Mouse (Mus musculus) MEL (cell line): ENCODE results near the gene Pnmal1. TPM values are rescaled to one million over a fixed set of nuclear protein-coding genes. Genes with fewer than 3 reads are reported as not detected.

ENCODE experiments used
- DNase-seq: peaks from one replicate; pipeline ENCODE4 v3.0.0; 2011; ENCODE audit warnings: low read depth, low spot score
- H3K27ac ChIP-seq: 2 replicates; pipeline ENCODE4 v1.5.1; 2012; ENCODE audit warnings: low read depth, mild to moderate bottlenecking, control low read depth, low read length, moderate library complexity; ENCODE audit not compliant: control insufficient read depth
- H3K27me3 ChIP-seq, 2 experiments: fragments of 150-350 bp in 1 of 2; sonication (generic) in 1 of 2; 2 replicates each; pipeline ENCODE4 v1.6.1; 2012; ENCODE audit warnings: low read length in 2 of 2, mild to moderate bottlenecking in 2 of 2, improper control_type of control experiment in 1 of 2, moderate library complexity in 1 of 2; ENCODE audit not compliant: insufficient read depth in 2 of 2, control insufficient read depth in 1 of 2
- H3K36me3 ChIP-seq, 2 experiments: 2 replicates each; pipeline ENCODE4 v1.6.1; 2012 to 2014; ENCODE audit warnings: low read length in 2 of 2, improper control_type of control experiment in 1 of 2, inconsistent platforms in 1 of 2, mild to moderate bottlenecking in 1 of 2; ENCODE audit not compliant: insufficient read depth in 2 of 2, control insufficient read depth in 1 of 2
- H3K4me1 ChIP-seq, 2 experiments: fragments of 150-350 bp in 1 of 2; sonication (generic) in 1 of 2; 2 replicates each; pipeline ENCODE4 v1.6.1; 2012; ENCODE audit warnings: low read length in 2 of 2, improper control_type of control experiment in 1 of 2, mild to moderate bottlenecking in 1 of 2; ENCODE audit not compliant: insufficient read depth in 2 of 2, control insufficient read depth in 1 of 2
- H3K4me3 ChIP-seq, 2 experiments: fragments of 150-350 bp in 1 of 2; sonication (generic) in 1 of 2; 2 replicates each; pipeline ENCODE4 v1.5.1; 2012; ENCODE audit warnings: low read depth in 2 of 2, low read length in 2 of 2, mild to moderate bottlenecking in 2 of 2, moderate library complexity in 2 of 2, control low read depth in 1 of 2, improper control_type of control experiment in 1 of 2; ENCODE audit not compliant: control insufficient read depth in 1 of 2, insufficient read depth in 1 of 2
- H3K79me2 ChIP-seq: 2 replicates; pipeline ENCODE4 v1.6.1; 2012; ENCODE audit warnings: mild to moderate bottlenecking, low read length, moderate library complexity; ENCODE audit not compliant: control insufficient read depth, poor library complexity, insufficient read depth
- H3K9ac ChIP-seq: 2 replicates; pipeline ENCODE4 v1.6.1; 2012; ENCODE audit warnings: low read depth, mild to moderate bottlenecking, control low read depth, low read length, moderate library complexity; ENCODE audit not compliant: control insufficient read depth, poor library complexity, severe bottlenecking
- H3K9me3 ChIP-seq: fragments of 150-350 bp; sonication (generic); replicated peaks from 2 replicates; pipeline ENCODE4 v1.6.1; 2012; ENCODE audit warnings: mild to moderate bottlenecking, low read length, improper control_type of control experiment, moderate library complexity; ENCODE audit not compliant: insufficient read depth
- CHD1 ChIP-seq: IDR thresholded peaks from 2 replicates; pipeline ENCODE4 v1.6.1; 2012; ENCODE audit warnings: low read depth, mild to moderate bottlenecking, inconsistent platforms, low read length, improper control_type of control experiment
- CHD2 ChIP-seq: IDR thresholded peaks from 2 replicates; pipeline ENCODE4 v1.6.1; 2011; ENCODE audit warnings: low read length, improper control_type of control experiment
- EP300 ChIP-seq, 2 experiments: IDR thresholded peaks; 2 replicates each; pipeline ENCODE4 v1.6.1; 2011; ENCODE audit warnings: improper control_type of control experiment in 2 of 2, low read length in 2 of 2, low read depth in 1 of 2, mild to moderate bottlenecking in 1 of 2
- JUND ChIP-seq: IDR thresholded peaks from 2 replicates; pipeline ENCODE4 v1.6.1; 2011; ENCODE audit warnings: low read depth, mild to moderate bottlenecking, improper control_type of control experiment, low read length
- KAT2A ChIP-seq: conservative IDR thresholded peaks from 2 replicates; pipeline ENCODE4 v1.6.1; 2012; ENCODE audit warnings: low read depth, low read length, improper control_type of control experiment, inconsistent platforms
- MAX ChIP-seq: IDR thresholded peaks from 2 replicates; pipeline ENCODE4 v1.6.1; 2011; ENCODE audit warnings: low read length, improper control_type of control experiment
- MAZ ChIP-seq: IDR thresholded peaks from 2 replicates; pipeline ENCODE4 v1.6.1; 2012; ENCODE audit warnings: low read depth, mild to moderate bottlenecking, inconsistent platforms, low read length, improper control_type of control experiment
- MYC ChIP-seq: IDR thresholded peaks from 2 replicates; pipeline ENCODE4 v1.6.1; 2011; ENCODE audit warnings: low read depth, mild to moderate bottlenecking, low read length, improper control_type of control experiment, moderate library complexity
- NELFE ChIP-seq: IDR thresholded peaks from 2 replicates; pipeline ENCODE4 v1.6.1; 2011; ENCODE audit warnings: low read depth, low read length, improper control_type of control experiment
- NRF1 ChIP-seq: IDR thresholded peaks from 2 replicates; pipeline ENCODE4 v1.6.1; 2014; ENCODE audit warnings: low read depth, mild to moderate bottlenecking, inconsistent platforms, low read length, improper control_type of control experiment, moderate library complexity; ENCODE audit not compliant: poor library complexity, insufficient read depth, severe bottlenecking
- RCOR1 ChIP-seq: IDR thresholded peaks from 2 replicates; pipeline ENCODE4 v1.6.1; 2012; ENCODE audit warnings: low read depth, mild to moderate bottlenecking, inconsistent platforms, low read length, improper control_type of control experiment
- SIN3A ChIP-seq: IDR thresholded peaks from 2 replicates; pipeline ENCODE4 v1.6.1; 2012; ENCODE audit warnings: low read length, improper control_type of control experiment, inconsistent platforms
- TCF12 ChIP-seq: IDR thresholded peaks from 2 replicates; pipeline ENCODE4 v1.6.1; 2014; ENCODE audit warnings: low read depth, mild to moderate bottlenecking, inconsistent platforms, low read length, improper control_type of control experiment, moderate library complexity
- USF1 ChIP-seq: IDR thresholded peaks from 2 replicates; pipeline ENCODE4 v1.6.1; 2014; ENCODE audit warnings: low read depth, mild to moderate bottlenecking, inconsistent platforms, low read length, improper control_type of control experiment, moderate library complexity
- USF2 ChIP-seq, 2 experiments: IDR thresholded peaks; 2 replicates each; pipeline ENCODE4 v1.6.1; 2011 to 2012; ENCODE audit warnings: improper control_type of control experiment in 2 of 2, low read length in 2 of 2, borderline replicate concordance in 1 of 2, inconsistent platforms in 1 of 2, low read depth in 1 of 2, mild to moderate bottlenecking in 1 of 2; ENCODE audit not compliant: insufficient read depth in 1 of 2
- ZNF384 ChIP-seq: IDR thresholded peaks from 2 replicates; pipeline ENCODE4 v1.6.1; 2012; ENCODE audit warnings: low read depth, mild to moderate bottlenecking, inconsistent platforms, low read length, improper control_type of control experiment
- polyA plus RNA-seq, 2 experiments: library from polyadenylated mRNA; stranded (reverse) in 1 of 2; unstranded in 1 of 2; fragments of >175 nt in 1 of 2; fragments of >200 nt in 1 of 2; gene quantifications; 2 replicates each; pipeline versions ENCODE4 v1.2.1 to v1.2.4; 2012; ENCODE audit warnings: low replicate concordance in 2 of 2, low read depth in 1 of 2; ENCODE audit not compliant: insufficient read length in 2 of 2, insufficient read depth in 1 of 2, missing spikeins in 1 of 2
- total RNA-seq: library from RNA; depleted of rRNA; stranded (reverse); fragments of 300-350 nt; gene quantifications from 2 replicates; pipeline ENCODE4 v1.2.3, GENCODE M21; 2012

Pnmal1 gene
- total and polyA plus RNA-seq, 3 experiments: 0.19 to 0.53 TPM; not detected in 1

GRCm38 (mm10) chr7:16955712-16956111 is 3.8 kb upstream of the Pnmal1 start:
- H3K27ac ChIP-seq: no peak overlapping the region
- H3K4me1 ChIP-seq: peaks cover 0 to 5% of the 10 kb centered on the region in 2 experiments; a peak in 2 of 4 replicates
- no peak overlapping the region for H3K4me3 ChIP-seq
- TF ChIP-seq MAZ: no peak
- no peak for TF ChIP-seq USF2 (IDR thresholded peaks at IDR 0.05; ENCODE audit: borderline replicate concordance in 1 of 2, insufficient read depth in 1 of 2, low read depth in 1 of 2, low read length in 2 of 2)
- TF ChIP-seq RCOR1: peak; percentile 67
- TF ChIP-seq NELFE: no peak
- TF ChIP-seq CHD1: no peak
- no peak for TF ChIP-seq CHD2
- no peak for TF ChIP-seq MAX
- no peak for TF ChIP-seq JUND
- peak; percentile 35 for TF ChIP-seq ZNF384
- no peaks in the 10 kb centered on the region for H3K79me2 ChIP-seq
- H3K27me3 ChIP-seq: no peaks in the 10 kb centered on the region
- H3K9me3 ChIP-seq: no peaks in the 10 kb centered on the region
- peak; percentile 30 for DNase-seq
- H3K36me3 ChIP-seq: no peaks in the 10 kb centered on the region; a peak in 1 of 4 replicates
- no peak overlapping the region for H3K9ac ChIP-seq

- TF ChIP-seq SIN3A (no peak), ZNF384 (no peak; the same call in 1 of the 2 replicates), JUND (no peak), MYC (no peak), TCF12 (no peak), KAT2A (no peak), EP300 (IDR thresholded peaks at IDR 0.05; ENCODE audit: low read depth in 1 of 2, low read length in 2 of 2) (no peak), NRF1 (no peak), USF1 (no peak)
- Histone ChIP-seq H3K4me1 (peaks cover 0 to 5% of the 10 kb centered on the region in 2 experiments; a peak in 2 of 4 replicates), H3K27ac (no peak overlapping the region), H3K79me2 (no peaks in the 10 kb centered on the region), H3K36me3 (no peaks in the 10 kb centered on the region; a peak in 1 of 4 replicates), H3K9ac (no peak overlapping the region), H3K9me3 (no peaks in the 10 kb centered on the region), H3K27me3 (no peaks in the 10 kb centered on the region), H3K4me3 (no peak overlapping the region)
- DNase-seq: no peak
Observed at GRCm38 (mm10) chr7:16956410-16957265, 2.8 kb upstream of the Pnmal1 start.
